Mouse (Mus musculus) urinary bladder, adult 18-20 months (tissue): ENCODE results near the gene Add3.

Source experiments
- DNase-seq, 2 experiments: peaks; one replicate each; pipeline ENCODE4 v3.0.0; 2022; ENCODE audit warnings: low spot score in 2 of 2, mixed read lengths in 2 of 2

Gene Add3

GRCm38 (mm10) chr19:53130399-53131175 is 9.7 kb upstream of the Add3 start:
- DNase-seq, result peak in 1 of 2 experiments; percentile 16

GRCm38 (mm10) chr19:53132471-53132870 is 7.8 kb upstream of the Add3 start:
- DNase-seq, result no peak

GRCm38 (mm10) chr19:53136336-53137090 is 3.7 kb upstream of the Add3 start:
- DNase-seq, result no peak

- DNase-seq, result no peak
These were observed 3.0 kb upstream of the Add3 start for GRCm38 (mm10) chr19:53137116-53137670.

- DNase-seq, result no peak
These were observed 584 bp downstream of the Add3 start for GRCm38 (mm10) chr19:53140804-53141250.

- DNase-seq, result peak; percentile 59 to 63
These were observed 1.2 kb downstream of the Add3 start for GRCm38 (mm10) chr19:53141251-53142072.

- DNase-seq, result peak; percentile 100
These were observed 2.2 kb downstream of the Add3 start for GRCm38 (mm10) chr19:53142190-53143107.

- peak; percentile 30 to 44 for DNase-seq
These were observed 3.1 kb downstream of the Add3 start for GRCm38 (mm10) chr19:53143108-53143971.

GRCm38 (mm10) chr19:53145075-53145474 is 4.8 kb downstream of the Add3 start:
- DNase-seq, result no peak

GRCm38 (mm10) chr19:53149381-53149780 is 9.1 kb downstream of the Add3 start:
- no peak for DNase-seq

- DNase-seq, result no peak
These were observed 12.2 kb downstream of the Add3 start for GRCm38 (mm10) chr19:53152451-53152850.

- no peak for DNase-seq
These were observed 12.9 kb downstream of the Add3 start for GRCm38 (mm10) chr19:53153096-53153495.

- no peak for DNase-seq
These were observed 13.9 kb downstream of the Add3 start for GRCm38 (mm10) chr19:53154156-53154555.

GRCm38 (mm10) chr19:53156361-53156760 is 16.1 kb downstream of the Add3 start:
- DNase-seq, result no peak

- DNase-seq, result no peak
These were observed 16.9 kb downstream of the Add3 start for GRCm38 (mm10) chr19:53157176-53157575.

GRCm38 (mm10) chr19:53159351-53159750 is 19.1 kb downstream of the Add3 start:
- DNase-seq, result no peak

GRCm38 (mm10) chr19:53162927-53163326 is 22.7 kb downstream of the Add3 start:
- DNase-seq, result no peak

GRCm38 (mm10) chr19:53164645-53165044 is 24.4 kb downstream of the Add3 start:
- DNase-seq, result no peak
